In the genomic region with DNA sequence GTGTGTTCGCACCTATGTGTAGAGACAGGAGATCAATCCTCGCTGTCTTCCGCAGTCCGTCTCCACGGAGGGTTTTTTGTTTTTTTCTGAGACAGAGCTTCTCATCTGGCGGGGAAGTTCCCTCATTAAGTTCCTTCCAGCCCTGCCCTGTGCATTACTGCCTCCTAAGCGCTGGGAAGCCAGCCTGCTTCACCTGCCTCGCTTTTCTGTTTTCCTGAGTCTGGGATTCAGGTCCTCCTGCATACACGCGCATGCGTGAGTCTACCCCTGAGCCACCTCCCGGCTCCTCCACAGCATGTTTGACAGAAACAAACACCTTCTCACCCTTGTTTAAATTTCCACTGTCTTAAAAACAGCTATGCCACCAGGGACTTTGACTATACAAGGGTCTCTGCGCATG, we compare ENCODE assay signal across 9 mouse cellular contexts. TPM values are rescaled to one million over a fixed set of nuclear protein-coding genes. Genes with fewer than 3 reads are reported as not detected.
DNase-seq lines count a peak whose midpoint lies in the region; ATAC-seq and TF ChIP-seq lines count a peak whose summit lies in the region.
"Had no signal": no experiment of that assay in that cellular context is flagged by ENCODE, and none has a peak within 500 bp of the region (broad histone marks: within the 10 kb centered on the region; RNA-seq: fewer than 3 reads in every experiment).

No protein-coding gene starts in this region.

- peak overlapping the region; percentile 1; the same call in 1 of the 2 replicates for H3K4me3 ChIP-seq in testis, adult 2 months (ENCODE audit: control insufficient read depth, low read depth, low read length)
- peak overlapping the region; percentile 74 for H3K4me3 ChIP-seq in limb, embryonic 11.5 days (ENCODE audit: low read depth, low read length)
- peak overlapping the region; percentile 49 for H3K4me3 ChIP-seq in stomach, postnatal 0 days (ENCODE audit: low read depth, low read length)

- peak overlapping the region; percentile 76 for H3K9ac ChIP-seq in limb, embryonic 11.5 days (ENCODE audit: low read length)
- H3K9ac ChIP-seq in stomach, postnatal 0 days (ENCODE audit: low read length), result no peak overlapping the region

- H3K4me2 ChIP-seq in limb, embryonic 11.5 days (ENCODE audit: low read depth, severe bottlenecking), result peak overlapping the region; percentile 85
- H3K4me2 ChIP-seq in stomach, postnatal 0 days (replicated peaks; ENCODE audit: low read depth), result peak overlapping the region; percentile 38

- H3K27me3 ChIP-seq in testis, adult 2 months (ENCODE audit: control insufficient read depth, insufficient read depth, low read length), result peaks cover 2% of the 10 kb centered on the region
- H3K27me3 ChIP-seq in limb, embryonic 11.5 days (ENCODE audit: control insufficient read depth, insufficient read depth, low read length), result no peaks in the 10 kb centered on the region
- peaks cover 13% of the 10 kb centered on the region for H3K27me3 ChIP-seq in stomach, postnatal 0 days (ENCODE audit: control insufficient read depth, insufficient read depth, low read length)

- intact Hi-C loops in heart, postnatal 14 days (cut with DNase I), result no loop called here

- no peak overlapping the region for H3K27ac ChIP-seq in testis, adult 2 months (ENCODE audit: control insufficient read depth, insufficient read depth, low read depth, low read length)
- H3K27ac ChIP-seq in limb, embryonic 11.5 days (replicated peaks; ENCODE audit: low read depth, low read length), result no peak overlapping the region
- no peak overlapping the region for H3K27ac ChIP-seq in stomach, postnatal 0 days (replicated peaks)
- H3K27ac ChIP-seq: macrophage had no signal

- H3K4me1 ChIP-seq in testis, adult 2 months (ENCODE audit: control insufficient read depth, insufficient read depth, low read length), result peaks cover 11% of the 10 kb centered on the region
- H3K4me1 ChIP-seq in limb, embryonic 11.5 days (ENCODE audit: control insufficient read depth, insufficient read depth, low read length), result peaks cover 27% of the 10 kb centered on the region
- no peaks in the 10 kb centered on the region for H3K4me1 ChIP-seq in stomach, postnatal 0 days (replicated peaks; ENCODE audit: control insufficient read depth, insufficient read depth)

- H3K36me3 ChIP-seq in testis, adult 2 months (ENCODE audit: control insufficient read depth, insufficient read depth, low read length), result no peaks in the 10 kb centered on the region
- no peaks in the 10 kb centered on the region for H3K36me3 ChIP-seq in limb, embryonic 11.5 days (ENCODE audit: control insufficient read depth, insufficient read depth, low read length)
- H3K36me3 ChIP-seq in stomach, postnatal 0 days (ENCODE audit: control insufficient read depth, insufficient read depth, low read length), result no peaks in the 10 kb centered on the region

- no peak for TF ChIP-seq EP300 in stomach, postnatal 0 days (optimal IDR thresholded peaks at IDR 0.05)

- no peak for TF ChIP-seq POLR2A in testis, adult 2 months (IDR thresholded peaks at IDR 0.05; ENCODE audit: control insufficient read depth, low read depth, low read length)

- H3K9me3 ChIP-seq in limb, embryonic 11.5 days (ENCODE audit: control insufficient read depth, low read length), result peaks cover 1% of the 10 kb centered on the region; the same call in 1 of the 2 replicates
- H3K9me3 ChIP-seq in stomach, postnatal 0 days (ENCODE audit: control insufficient read depth, low read length), result no peaks in the 10 kb centered on the region

- WGBS in limb, embryonic 11.5 days, result 8% methylated on average over 13 of the region's 13 CpGs
- 12% methylated on average over 13 of the region's 13 CpGs for WGBS in stomach, postnatal 0 days

- DNase-seq in heart, adult 11 months, result peak; percentile 80
- DNase-seq in heart, postnatal 14 days, result no peak
- no peak for DNase-seq in testis, postnatal 14 days (ENCODE audit: low spot score)
- no peak for DNase-seq in limb, embryonic 11.5 days (ENCODE audit: low spot score)
- DNase-seq in stomach, postnatal 0 days (ENCODE audit: low spot score), result no peak
- no peak for DNase-seq in spleen, adult 18-20 months
- no peak for DNase-seq in adrenal gland, postnatal 4 days (ENCODE audit: low spot score in 2 of 2)

- ATAC-seq in limb, embryonic 11.5 days (ENCODE audit: insufficient number of reproducible peaks, low FRiP score, low TSS enrichment, low read depth), result no peak
- ATAC-seq in stomach, postnatal 0 days (ENCODE audit: low FRiP score, low TSS enrichment), result no peak

- TF ChIP-seq CTCF in testis, adult 2 months (IDR thresholded peaks at IDR 0.05; ENCODE audit: control insufficient read depth, insufficient read depth, insufficient replicate concordance, low read depth, low read length), result no peak
- TF ChIP-seq CTCF in stomach, postnatal 0 days (IDR thresholded peaks at IDR 0.05; ENCODE audit: low read depth), result no peak

RNA-seq across cellular contexts. Expression of gene Tmem132c, which starts 2.0 kb away (rescaled TPM):
- total RNA-seq in heart, postnatal 14 days (2021), result under 1 TPM; 0.17 to 0.33 TPM
- polyA plus RNA-seq in testis, adult 2 months (2012; rRNA removed), result 0.20 and 0.26 TPM in 2 replicates
- 34.6 and 38.6 TPM in 2 replicates for polyA plus RNA-seq in limb, embryonic 11.5 days (2014; fragmentation: Nextera tagmentation; extraction: Ambion mirVana)
- polyA plus RNA-seq in stomach, postnatal 0 days (2015; fragmentation: Nextera tagmentation; extraction: Ambion mirVana), result 1.7 and 2.5 TPM in 2 replicates
- total RNA-seq in adrenal gland, postnatal 4 days (2021), result 1 to 10 TPM; 3.7 to 5.2 TPM
- polyA plus RNA-seq: macrophage had no signal

Comparison
In these comparisons a context has a peak if more than half of its experiments do, and no peak if none do; other contexts are left out.
1. H3K4me3 ChIP-seq: peak in every context shown above with its lines; median percentile 74 in limb, embryonic 11.5 days; 49 in stomach, postnatal 0 days; 1 in testis, adult 2 months.
2. RNA of gene Tmem132c, which starts 2.0 kb away (polyA plus RNA-seq): 34.6 to 38.6 TPM in limb, embryonic 11.5 days; 1.7 to 2.5 TPM in stomach, postnatal 0 days and 0.20 to 0.26 TPM in testis, adult 2 months; every median in the first group is over 10 times any median in the second.